Mouse (Mus musculus): ENCODE results near the gene Prps1.

- 0 out of 2 replicates have a peak, but pooled peaks have one; percentile 2 for TF ChIP-seq CTCF (IDR thresholded peaks at IDR 0.05; ENCODE audit: extremely low read depth, insufficient read depth, insufficient read length, insufficient replicate concordance)
- no peak for TF ChIP-seq POLR2A (IDR thresholded peaks at IDR 0.05; ENCODE audit: low read depth, low read length)
Observed at GRCm38 (mm10) chrX:140522071-140522765, 65.8 kb downstream of the Prps1 start.

Measured in spleen, adult 2 months (tissue).